Mouse (Mus musculus) MEL (cell line): ENCODE results near the gene Gas1. TPM values are rescaled to one million over a fixed set of nuclear protein-coding genes. Genes with fewer than 3 reads are reported as not detected.

ENCODE experiments used
- DNase-seq: peaks from one replicate; pipeline ENCODE4 v3.0.0; 2011; ENCODE audit warnings: low read depth, low spot score
- H3K27ac ChIP-seq: 2 replicates; pipeline ENCODE4 v1.5.1; 2012; ENCODE audit warnings: low read depth, mild to moderate bottlenecking, control low read depth, low read length, moderate library complexity; ENCODE audit not compliant: control insufficient read depth
- H3K27me3 ChIP-seq, 2 experiments: fragments of 150-350 bp in 1 of 2; sonication (generic) in 1 of 2; 2 replicates each; pipeline ENCODE4 v1.6.1; 2012; ENCODE audit warnings: low read length in 2 of 2, mild to moderate bottlenecking in 2 of 2, improper control_type of control experiment in 1 of 2, moderate library complexity in 1 of 2; ENCODE audit not compliant: insufficient read depth in 2 of 2, control insufficient read depth in 1 of 2
- H3K36me3 ChIP-seq, 2 experiments: 2 replicates each; pipeline ENCODE4 v1.6.1; 2012 to 2014; ENCODE audit warnings: low read length in 2 of 2, improper control_type of control experiment in 1 of 2, inconsistent platforms in 1 of 2, mild to moderate bottlenecking in 1 of 2; ENCODE audit not compliant: insufficient read depth in 2 of 2, control insufficient read depth in 1 of 2
- H3K4me1 ChIP-seq, 2 experiments: fragments of 150-350 bp in 1 of 2; sonication (generic) in 1 of 2; 2 replicates each; pipeline ENCODE4 v1.6.1; 2012; ENCODE audit warnings: low read length in 2 of 2, improper control_type of control experiment in 1 of 2, mild to moderate bottlenecking in 1 of 2; ENCODE audit not compliant: insufficient read depth in 2 of 2, control insufficient read depth in 1 of 2
- H3K4me3 ChIP-seq, 2 experiments: fragments of 150-350 bp in 1 of 2; sonication (generic) in 1 of 2; 2 replicates each; pipeline ENCODE4 v1.5.1; 2012; ENCODE audit warnings: low read depth in 2 of 2, low read length in 2 of 2, mild to moderate bottlenecking in 2 of 2, moderate library complexity in 2 of 2, control low read depth in 1 of 2, improper control_type of control experiment in 1 of 2; ENCODE audit not compliant: control insufficient read depth in 1 of 2, insufficient read depth in 1 of 2
- H3K79me2 ChIP-seq: 2 replicates; pipeline ENCODE4 v1.6.1; 2012; ENCODE audit warnings: mild to moderate bottlenecking, low read length, moderate library complexity; ENCODE audit not compliant: control insufficient read depth, poor library complexity, insufficient read depth
- H3K9ac ChIP-seq: 2 replicates; pipeline ENCODE4 v1.6.1; 2012; ENCODE audit warnings: low read depth, mild to moderate bottlenecking, control low read depth, low read length, moderate library complexity; ENCODE audit not compliant: control insufficient read depth, poor library complexity, severe bottlenecking
- H3K9me3 ChIP-seq: fragments of 150-350 bp; sonication (generic); replicated peaks from 2 replicates; pipeline ENCODE4 v1.6.1; 2012; ENCODE audit warnings: mild to moderate bottlenecking, low read length, improper control_type of control experiment, moderate library complexity; ENCODE audit not compliant: insufficient read depth
- CHD1 ChIP-seq: IDR thresholded peaks from 2 replicates; pipeline ENCODE4 v1.6.1; 2012; ENCODE audit warnings: low read depth, mild to moderate bottlenecking, inconsistent platforms, low read length, improper control_type of control experiment
- CHD2 ChIP-seq: IDR thresholded peaks from 2 replicates; pipeline ENCODE4 v1.6.1; 2011; ENCODE audit warnings: low read length, improper control_type of control experiment
- E2F4 ChIP-seq: IDR thresholded peaks from 2 replicates; pipeline ENCODE4 v1.6.1; 2011; ENCODE audit warnings: low read depth, low read length, improper control_type of control experiment, borderline replicate concordance
- ELF1 ChIP-seq: IDR thresholded peaks from 2 replicates; pipeline ENCODE4 v1.6.1; 2014; ENCODE audit warnings: low read depth, mild to moderate bottlenecking, inconsistent platforms, low read length, improper control_type of control experiment, moderate library complexity
- GATA1 ChIP-seq: IDR thresholded peaks from 2 replicates; pipeline ENCODE4 v1.6.1; 2011; ENCODE audit warnings: low read depth, low read length, improper control_type of control experiment
- JUND ChIP-seq: IDR thresholded peaks from 2 replicates; pipeline ENCODE4 v1.6.1; 2011; ENCODE audit warnings: low read depth, mild to moderate bottlenecking, improper control_type of control experiment, low read length
- KAT2A ChIP-seq: conservative IDR thresholded peaks from 2 replicates; pipeline ENCODE4 v1.6.1; 2012; ENCODE audit warnings: low read depth, low read length, improper control_type of control experiment, inconsistent platforms
- MAZ ChIP-seq: IDR thresholded peaks from 2 replicates; pipeline ENCODE4 v1.6.1; 2012; ENCODE audit warnings: low read depth, mild to moderate bottlenecking, inconsistent platforms, low read length, improper control_type of control experiment
- NELFE ChIP-seq: IDR thresholded peaks from 2 replicates; pipeline ENCODE4 v1.6.1; 2011; ENCODE audit warnings: low read depth, low read length, improper control_type of control experiment
- NRF1 ChIP-seq: IDR thresholded peaks from 2 replicates; pipeline ENCODE4 v1.6.1; 2014; ENCODE audit warnings: low read depth, mild to moderate bottlenecking, inconsistent platforms, low read length, improper control_type of control experiment, moderate library complexity; ENCODE audit not compliant: poor library complexity, insufficient read depth, severe bottlenecking
- POLR2A ChIP-seq, 2 experiments: IDR thresholded peaks; 2 replicates each; pipeline ENCODE4 v1.6.1; 2011 to 2012; ENCODE audit warnings: low read length in 2 of 2, mild to moderate bottlenecking in 2 of 2, control low read depth in 1 of 2, improper control_type of control experiment in 1 of 2, low read depth in 1 of 2, moderate library complexity in 1 of 2; ENCODE audit not compliant: control insufficient read depth in 1 of 2, insufficient read depth in 1 of 2, poor library complexity in 1 of 2
- POLR2AphosphoS2 ChIP-seq: IDR thresholded peaks from 2 replicates; pipeline ENCODE4 v1.6.1; 2011; ENCODE audit warnings: low read length, improper control_type of control experiment
- POLR2AphosphoS5 ChIP-seq: IDR thresholded peaks from 2 replicates; pipeline ENCODE4 v1.6.1; 2012; ENCODE audit warnings: low read depth, borderline replicate concordance, mild to moderate bottlenecking, inconsistent platforms, low read length, moderate library complexity, mixed read lengths
- RAD21 ChIP-seq: IDR thresholded peaks from 2 replicates; pipeline ENCODE4 v1.6.1; 2011; ENCODE audit warnings: mild to moderate bottlenecking, low read depth, low read length, improper control_type of control experiment
- SIN3A ChIP-seq: IDR thresholded peaks from 2 replicates; pipeline ENCODE4 v1.6.1; 2012; ENCODE audit warnings: low read length, improper control_type of control experiment, inconsistent platforms
- TAL1 ChIP-seq: IDR thresholded peaks from 2 replicates; pipeline ENCODE4 v1.6.1; 2012; ENCODE audit warnings: mild to moderate bottlenecking, inconsistent platforms, low read length, moderate library complexity, mixed read lengths
- TBP ChIP-seq: IDR thresholded peaks from 2 replicates; pipeline ENCODE4 v1.8.0; 2011; ENCODE audit warnings: low read depth, low read length, improper control_type of control experiment
- UBTF ChIP-seq: IDR thresholded peaks from 2 replicates; pipeline ENCODE4 v1.6.1; 2012; ENCODE audit warnings: low read depth, mild to moderate bottlenecking, inconsistent platforms, low read length, improper control_type of control experiment, moderate library complexity, borderline replicate concordance; ENCODE audit not compliant: insufficient read depth
- USF1 ChIP-seq: IDR thresholded peaks from 2 replicates; pipeline ENCODE4 v1.6.1; 2014; ENCODE audit warnings: low read depth, mild to moderate bottlenecking, inconsistent platforms, low read length, improper control_type of control experiment, moderate library complexity
- USF2 ChIP-seq, 2 experiments: IDR thresholded peaks; 2 replicates each; pipeline ENCODE4 v1.6.1; 2011 to 2012; ENCODE audit warnings: improper control_type of control experiment in 2 of 2, low read length in 2 of 2, borderline replicate concordance in 1 of 2, inconsistent platforms in 1 of 2, low read depth in 1 of 2, mild to moderate bottlenecking in 1 of 2; ENCODE audit not compliant: insufficient read depth in 1 of 2
- ZKSCAN1 ChIP-seq: IDR thresholded peaks from 2 replicates; pipeline ENCODE4 v1.6.1; 2012; ENCODE audit warnings: low read depth, mild to moderate bottlenecking, inconsistent platforms, low read length, improper control_type of control experiment, moderate library complexity
- ZNF384 ChIP-seq: IDR thresholded peaks from 2 replicates; pipeline ENCODE4 v1.6.1; 2012; ENCODE audit warnings: low read depth, mild to moderate bottlenecking, inconsistent platforms, low read length, improper control_type of control experiment
- polyA plus RNA-seq, 2 experiments: library from polyadenylated mRNA; stranded (reverse) in 1 of 2; unstranded in 1 of 2; fragments of >175 nt in 1 of 2; fragments of >200 nt in 1 of 2; gene quantifications; 2 replicates each; pipeline versions ENCODE4 v1.2.1 to v1.2.4; 2012; ENCODE audit warnings: low replicate concordance in 2 of 2, low read depth in 1 of 2; ENCODE audit not compliant: insufficient read length in 2 of 2, insufficient read depth in 1 of 2, missing spikeins in 1 of 2
- total RNA-seq: library from RNA; depleted of rRNA; stranded (reverse); fragments of 300-350 nt; gene quantifications from 2 replicates; pipeline ENCODE4 v1.2.3, GENCODE M21; 2012

Gene Gas1
- total and polyA plus RNA-seq, 3 experiments = not detected

- no peak overlapping the region for H3K27ac ChIP-seq
- no peaks in the 10 kb centered on the region for H3K4me1 ChIP-seq
- no peak for TF ChIP-seq NELFE
- TF ChIP-seq POLR2AphosphoS5 = no peak
- TF ChIP-seq TAL1 = no peak
- TF ChIP-seq ELF1 = no peak
- H3K27me3 ChIP-seq = no peaks in the 10 kb centered on the region
- H3K4me3 ChIP-seq = no peak overlapping the region
- no peak for DNase-seq
- no peaks in the 10 kb centered on the region for H3K79me2 ChIP-seq
- H3K9ac ChIP-seq = no peak overlapping the region
- no peaks in the 10 kb centered on the region for H3K9me3 ChIP-seq
- H3K36me3 ChIP-seq = no peaks in the 10 kb centered on the region
Measured at GRCm38 (mm10) chr13:60129541-60129940, 47.6 kb downstream of the Gas1 start.

- no peak for TF ChIP-seq TAL1
- no peak for TF ChIP-seq ELF1
- no peak for TF ChIP-seq MAZ
- no peak for TF ChIP-seq TBP
- TF ChIP-seq POLR2AphosphoS5 = no peak
- no peak for TF ChIP-seq USF2 (IDR thresholded peaks at IDR 0.05; ENCODE audit: borderline replicate concordance in 1 of 2, insufficient read depth in 1 of 2, low read depth in 1 of 2, low read length in 2 of 2)
- DNase-seq = no peak
- Histone ChIP-seq H3K4me3 (no peak overlapping the region), H3K27ac (no peak overlapping the region), H3K36me3 (no peaks in the 10 kb centered on the region), H3K9me3 (no peaks in the 10 kb centered on the region), H3K4me1 (no peaks in the 10 kb centered on the region), H3K9ac (no peak overlapping the region), H3K27me3 (no peaks in the 10 kb centered on the region), H3K79me2 (no peaks in the 10 kb centered on the region)
Measured at GRCm38 (mm10) chr13:60126338-60126737, 50.8 kb downstream of the Gas1 start.

DNA sequence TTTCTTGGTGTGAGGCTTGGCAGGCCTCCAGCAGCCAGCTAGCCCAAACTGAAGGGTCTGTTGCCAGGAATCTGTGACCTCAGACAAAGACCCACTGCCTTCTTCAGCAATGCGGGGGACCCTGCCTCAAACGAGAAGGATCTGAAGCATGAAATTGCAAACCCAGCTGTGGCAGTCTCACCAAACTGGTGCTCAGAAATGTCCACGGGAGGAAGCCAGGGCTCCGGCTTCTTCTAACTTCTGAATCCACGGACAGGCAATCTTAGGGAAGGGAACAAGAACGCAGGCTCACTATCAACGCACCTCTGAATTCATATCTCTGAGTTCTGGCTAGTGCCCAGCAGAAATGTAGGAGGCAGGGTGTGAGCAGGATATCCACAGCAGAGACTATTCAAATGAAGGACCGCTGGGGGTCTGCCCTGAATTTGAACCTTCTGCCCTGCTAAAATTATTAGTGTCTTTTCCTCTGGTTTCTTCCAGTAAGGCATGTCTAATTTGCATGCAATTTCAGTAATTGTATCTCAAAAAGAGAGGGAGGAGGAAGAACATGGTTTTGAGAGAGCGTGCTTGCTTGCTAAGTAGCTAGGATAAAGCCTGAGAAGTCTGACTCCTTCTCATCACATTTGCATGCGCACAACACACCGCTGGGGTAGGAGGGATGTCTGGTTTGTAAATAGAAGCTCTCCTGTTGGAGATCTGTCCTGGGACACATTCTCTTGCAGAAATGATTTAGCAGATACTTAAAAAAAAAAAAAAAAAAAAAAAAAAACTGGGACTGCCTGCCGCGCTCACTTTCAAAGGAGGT lies 51.5 kb downstream of the Gas1 start:
- Histone ChIP-seq H3K9me3 (no peaks in the 10 kb centered on the region), H3K27me3 (no peaks in the 10 kb centered on the region), H3K4me1 (no peaks in the 10 kb centered on the region), H3K27ac (no peak overlapping the region), H3K4me3 (no peak overlapping the region), H3K9ac (no peak overlapping the region), H3K36me3 (no peaks in the 10 kb centered on the region), H3K79me2 (no peaks in the 10 kb centered on the region)
- TF ChIP-seq CHD2 (no peak), NRF1 (no peak), KAT2A (no peak), E2F4 (no peak), ZKSCAN1 (no peak), POLR2AphosphoS2 (no peak), UBTF (no peak), GATA1 (no peak), RAD21 (no peak), POLR2A (IDR thresholded peaks at IDR 0.05; ENCODE audit: control insufficient read depth in 1 of 2, insufficient read depth in 1 of 2, low read depth in 1 of 2, low read length in 2 of 2, poor library complexity in 1 of 2) (no peak), SIN3A (no peak), ZNF384 (no peak), JUND (no peak), CHD1 (no peak), USF1 (no peak)
- DNase-seq = no peak
